Comparison of ENCODE assay signal across 8 mouse cellular contexts in the genomic region with DNA sequence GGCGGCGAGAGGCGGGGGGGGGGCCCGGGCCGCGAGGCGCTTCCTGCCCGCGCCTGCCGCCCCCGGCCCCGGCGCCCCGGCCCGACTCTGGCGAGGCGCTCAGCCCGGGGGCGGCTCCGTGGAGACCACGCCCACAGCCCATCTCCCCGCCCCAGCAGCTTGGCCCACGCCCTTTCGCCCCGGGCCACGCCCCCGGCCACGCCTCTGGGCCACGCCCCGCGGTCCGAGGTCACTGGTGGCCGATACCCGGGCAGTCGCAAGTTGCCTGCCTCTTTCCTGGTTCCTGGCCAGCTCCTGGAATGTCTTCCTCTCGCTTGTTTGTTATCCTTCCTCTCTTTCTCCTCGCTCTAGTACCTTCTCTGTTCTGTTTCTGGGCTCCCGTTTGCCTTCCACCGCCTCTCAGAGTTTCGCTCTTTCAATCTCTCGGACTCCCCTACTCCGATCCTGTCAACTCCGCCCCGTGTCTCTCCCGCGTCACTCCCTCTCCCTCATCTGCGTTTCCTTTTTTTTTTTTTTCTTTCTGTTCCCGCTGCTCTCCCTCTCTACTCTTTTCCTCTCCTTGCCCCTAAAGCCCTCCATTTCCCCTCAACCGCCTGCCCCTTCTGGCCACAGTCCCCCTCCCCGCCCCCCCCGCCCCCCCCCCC. TPM values are rescaled to one million over a fixed set of nuclear protein-coding genes. Genes with fewer than 3 reads are reported as not detected.
DNase-seq lines count a peak whose midpoint lies in the region; ATAC-seq lines count a peak whose summit lies in the region.

Gene Plxnd1, minus strand, starts transcription at position 129 of the 644 bp plus-strand sequence.

- DNase-seq in adrenal gland, adult 18-20 months (ENCODE audit: low spot score in 2 of 2), result peak; percentile 100
- DNase-seq in embryo, embryonic 11 days, result peak; percentile 92
- DNase-seq in gastrocnemius, postnatal 25 days, result peak; percentile 94
- DNase-seq in left cerebral cortex, postnatal 10 days (ENCODE audit: extremely low spot score in 1 of 2, low spot score in 2 of 2), result peak; percentile 66 to 92
- peak; percentile 85 to 87 for DNase-seq in right cerebral cortex, postnatal 10 days (ENCODE audit: low spot score in 2 of 2)
- peak; percentile 93 for DNase-seq in urinary bladder, postnatal 14 days (ENCODE audit: low spot score)

- intact Hi-C loops in left cerebral cortex, postnatal 10 days (cut with DNase I), result loop anchor here (5.0 kb wide), 1 partner anchor 143 kb away; the partner anchor contains the start of genes Ift122 and Mbd4

- peak; percentile 66 for ATAC-seq in inflammation-experienced regulatory T-cells, adult 6 months
- ATAC-seq in megakaryocyte progenitor cell, adult 5-6 weeks (replicated peaks; ENCODE audit: poor library complexity), result peak; percentile 81

RNA-seq across cellular contexts. Expression of gene Plxnd1, which starts in this region (rescaled TPM):
- 100 to 1,000 TPM; 116 to 135 TPM for total RNA-seq in adrenal gland, adult 18-20 months (2021)
- 10 to 100 TPM; 25.7 TPM for total RNA-seq in gastrocnemius, postnatal 25 days (2021)
- 10 to 100 TPM in 1 of 3 experiments, 1 to 10 TPM in 2; 7.4 to 12.5 (median 8.0) TPM for polyA plus RNA-seq in inflammation-experienced regulatory T-cells, adult 6 months (2017; shearing (Covaris generic))
- 100 to 1,000 TPM; 183 to 194 TPM for total RNA-seq in left cerebral cortex, postnatal 10 days (2021)
- total RNA-seq in megakaryocyte progenitor cell, adult 5-6 weeks (2015), result 51.5 and 70.9 TPM in 2 replicates
- 33.9 and 43.9 TPM in 2 replicates for total RNA-seq in megakaryocyte progenitor cell, adult 5-6 weeks (2017)

Comparison
In these comparisons a context has a peak if more than half of its experiments do, and no peak if none do; other contexts are left out.
1. Peak in every context shown above with its lines: DNase-seq and ATAC-seq.